Mouse (Mus musculus) thymus, adult 2 months (tissue): ENCODE results near the gene Cyp4f15.

Experiments used
- CTCF ChIP-seq: fragments of 200-500 bp; IDR thresholded peaks from 2 replicates; pipeline ENCODE4 v1.5.1; 2012; ENCODE audit warnings: mild to moderate bottlenecking, control low read depth, low read length, moderate library complexity, borderline replicate concordance; ENCODE audit not compliant: control insufficient read depth, poor library complexity, insufficient read depth; ENCODE audit errors: extremely low read depth
- POLR2A ChIP-seq: fragments of 200-500 bp; IDR thresholded peaks from 2 replicates; pipeline ENCODE4 v1.6.1; 2012; ENCODE audit warnings: mild to moderate bottlenecking, low read length, control low read depth, moderate library complexity; ENCODE audit not compliant: control insufficient read depth, poor library complexity, insufficient read depth; ENCODE audit errors: extremely low read depth

DNA sequence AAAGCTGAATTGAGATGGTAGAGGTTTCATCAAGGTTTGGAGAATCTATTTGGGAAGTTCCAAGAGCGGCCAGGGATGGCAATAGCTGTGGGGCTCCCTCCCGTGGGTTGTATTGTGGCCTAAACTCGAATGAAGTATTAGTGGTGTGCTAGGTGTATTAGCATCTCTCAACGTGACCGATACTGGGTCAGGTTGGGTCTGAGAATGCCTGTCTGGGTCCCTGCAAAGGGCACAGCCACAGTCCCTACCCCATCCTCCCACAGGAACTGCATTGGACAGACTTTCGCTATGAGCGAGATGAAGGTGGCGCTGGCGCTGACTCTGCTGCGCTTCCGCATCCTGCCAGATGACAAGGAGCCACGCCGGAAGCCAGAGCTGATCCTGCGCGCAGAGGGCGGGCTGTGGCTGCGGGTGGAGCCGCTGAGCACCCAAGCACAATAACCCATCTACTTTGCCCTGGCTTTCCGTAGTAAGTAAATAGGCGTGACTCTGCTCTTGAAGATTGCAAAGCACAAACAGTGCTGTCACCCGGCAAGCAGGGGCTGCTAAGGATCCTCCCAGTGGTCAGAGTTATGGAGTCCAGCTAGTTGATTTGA is 9.3 kb upstream of the Cyp4f15 start:
- TF ChIP-seq CTCF (no peak), POLR2A (no peak)
